Mouse (Mus musculus): ENCODE data around the gene Gcg. TPM values are rescaled to one million over a fixed set of nuclear protein-coding genes. Genes with fewer than 3 reads are reported as not detected.
A peak's percentile ranks its signal among the peaks of the same experiment; 100 is the strongest.

Gene Gcg
- 1.4 and 1.9 TPM in 2 replicates for polyA plus RNA-seq (2015; fragmentation: Nextera tagmentation; extraction: Ambion mirVana)

- Histone ChIP-seq H3K4me2 (no peak within 1 kb of the TSS), H3K9ac (no peak within 1 kb of the TSS), H3K4me1 (0 out of 2 replicates have a peak, but pooled peaks cover 3% of the 10 kb centered on the region), H3K36me3 (ENCODE audit: poor library complexity, severe bottlenecking) (no peaks in the 10 kb centered on the region), H3K27me3 (no peaks in the 10 kb centered on the region), H3K4me3 (no peak within 1 kb of the TSS), H3K9me3 (replicated peaks) (no peaks in the 10 kb centered on the region), H3K27ac (no peak within 1 kb of the TSS)
- no peak for ATAC-seq
- 91% methylated on average over 9 of the region's 9 CpGs for WGBS
These were observed at the start of gene Gcg for GRCm38 (mm10) chr2:62483550-62483949. Gene Gcg (minus strand): TSS chr2:62483650.

GRCm38 (mm10) chr2:62531065-62531464, 47.6 kb upstream of the Gcg start:
- WGBS: 81% methylated on average over 1 of the region's 1 CpGs
- Histone ChIP-seq H3K27ac (no peak overlapping the region), H3K9ac (no peak overlapping the region), H3K4me2 (no peak overlapping the region), H3K4me1 (no peaks in the 10 kb centered on the region), H3K9me3 (replicated peaks) (no peaks in the 10 kb centered on the region), H3K27me3 (no peaks in the 10 kb centered on the region), H3K36me3 (ENCODE audit: poor library complexity, severe bottlenecking) (no peaks in the 10 kb centered on the region), H3K4me3 (no peak overlapping the region)
- ATAC-seq: no peak

GRCm38 (mm10) chr2:62526399-62526798, 42.9 kb upstream of the Gcg start:
- Histone ChIP-seq H3K27me3 (no peaks in the 10 kb centered on the region), H3K4me2 (no peak overlapping the region), H3K9me3 (replicated peaks) (no peaks in the 10 kb centered on the region), H3K27ac (no peak overlapping the region), H3K9ac (no peak overlapping the region), H3K36me3 (ENCODE audit: poor library complexity, severe bottlenecking) (no peaks in the 10 kb centered on the region), H3K4me1 (no peaks in the 10 kb centered on the region), H3K4me3 (no peak overlapping the region)
- ATAC-seq: no peak
- WGBS: 91% methylated on average over 9 of the region's 9 CpGs

- no peaks in the 10 kb centered on the region for H3K9me3 ChIP-seq (replicated peaks)
- WGBS: 76% methylated on average over 2 of the region's 2 CpGs
These were observed 34.3 kb upstream of the Gcg start for GRCm38 (mm10) chr2:62517790-62518189.

GRCm38 (mm10) chr2:62514477-62514876, 31.0 kb upstream of the Gcg start:
- Histone ChIP-seq H3K27me3 (no peaks in the 10 kb centered on the region), H3K4me3 (no peak overlapping the region), H3K36me3 (ENCODE audit: poor library complexity, severe bottlenecking) (no peaks in the 10 kb centered on the region), H3K27ac (no peak overlapping the region), H3K9me3 (replicated peaks) (no peaks in the 10 kb centered on the region), H3K4me2 (no peak overlapping the region), H3K4me1 (no peaks in the 10 kb centered on the region), H3K9ac (no peak overlapping the region)
- ATAC-seq: no peak
- 85% methylated on average over 6 of the region's 6 CpGs for WGBS

More at GRCm38 (mm10) chr2:62517790-62518189, 34.3 kb upstream of the Gcg start:
- no peaks in the 10 kb centered on the region for H3K4me1 ChIP-seq
- H3K4me2 ChIP-seq: no peak overlapping the region
- H3K36me3 ChIP-seq (ENCODE audit: poor library complexity, severe bottlenecking): no peaks in the 10 kb centered on the region
- no peak overlapping the region for H3K4me3 ChIP-seq
- no peak overlapping the region for H3K27ac ChIP-seq
- no peak overlapping the region for H3K9ac ChIP-seq
- no peaks in the 10 kb centered on the region for H3K27me3 ChIP-seq
- ATAC-seq: no peak

GRCm38 (mm10) chr2:62513477-62513876, 30.0 kb upstream of the Gcg start:
- no peak overlapping the region for H3K4me2 ChIP-seq
- H3K27me3 ChIP-seq: no peaks in the 10 kb centered on the region
- no peaks in the 10 kb centered on the region for H3K4me1 ChIP-seq
- no peaks in the 10 kb centered on the region for H3K9me3 ChIP-seq (replicated peaks)
- no peaks in the 10 kb centered on the region for H3K36me3 ChIP-seq (ENCODE audit: poor library complexity, severe bottlenecking)
- H3K9ac ChIP-seq: no peak overlapping the region
- WGBS: 78% methylated on average over 15 of the region's 15 CpGs
- H3K4me3 ChIP-seq: no peak overlapping the region
- 0 out of 2 replicates have a peak overlapping the region, but pooled peaks have one; percentile 25 for H3K27ac ChIP-seq
- ATAC-seq: peak; percentile 80

- H3K36me3 ChIP-seq (ENCODE audit: poor library complexity, severe bottlenecking): no peaks in the 10 kb centered on the region
- no peak overlapping the region for H3K9ac ChIP-seq
- H3K4me2 ChIP-seq: no peak overlapping the region
- 46% methylated on average over 5 of the region's 5 CpGs for WGBS
- H3K27ac ChIP-seq: peak overlapping the region; percentile 10; the same call in 1 of the 2 replicates
- H3K4me1 ChIP-seq: peaks cover 10% of the 10 kb centered on the region; the same call in 1 of the 2 replicates
- no peaks in the 10 kb centered on the region for H3K27me3 ChIP-seq
- no peaks in the 10 kb centered on the region for H3K9me3 ChIP-seq (replicated peaks)
- no peak overlapping the region for H3K4me3 ChIP-seq
- peak; percentile 62 for ATAC-seq
These were observed 23.7 kb upstream of the Gcg start for GRCm38 (mm10) chr2:62507130-62507529.

- Histone ChIP-seq H3K36me3 (ENCODE audit: poor library complexity, severe bottlenecking) (no peaks in the 10 kb centered on the region), H3K27ac (no peak overlapping the region), H3K4me2 (no peak overlapping the region), H3K27me3 (no peaks in the 10 kb centered on the region), H3K4me3 (no peak overlapping the region), H3K9ac (no peak overlapping the region), H3K4me1 (peaks cover 10% of the 10 kb centered on the region; the same call in 1 of the 2 replicates), H3K9me3 (replicated peaks) (no peaks in the 10 kb centered on the region)
- ATAC-seq: no peak
- WGBS: 12% methylated on average over 2 of the region's 2 CpGs
These were observed 23.0 kb upstream of the Gcg start for GRCm38 (mm10) chr2:62506441-62506840.

GRCm38 (mm10) chr2:62504269-62504796, 20.9 kb upstream of the Gcg start:
- ATAC-seq: no peak
- Histone ChIP-seq H3K4me2 (no peak overlapping the region), H3K4me3 (no peak overlapping the region), H3K4me1 (peaks cover 10% of the 10 kb centered on the region; the same call in 1 of the 2 replicates), H3K36me3 (ENCODE audit: poor library complexity, severe bottlenecking) (no peaks in the 10 kb centered on the region), H3K27ac (no peak overlapping the region), H3K27me3 (no peaks in the 10 kb centered on the region), H3K9ac (no peak overlapping the region), H3K9me3 (replicated peaks) (no peaks in the 10 kb centered on the region)
- WGBS: 83% methylated on average over 4 of the region's 4 CpGs

GRCm38 (mm10) chr2:62503326-62503725, 19.9 kb upstream of the Gcg start:
- Histone ChIP-seq H3K4me3 (no peak overlapping the region), H3K36me3 (ENCODE audit: poor library complexity, severe bottlenecking) (no peaks in the 10 kb centered on the region), H3K4me1 (peaks cover 18% of the 10 kb centered on the region), H3K9ac (no peak overlapping the region), H3K4me2 (no peak overlapping the region), H3K27ac (no peak overlapping the region), H3K27me3 (no peaks in the 10 kb centered on the region), H3K9me3 (replicated peaks) (no peaks in the 10 kb centered on the region)
- no peak for ATAC-seq
- 73% methylated on average over 5 of the region's 5 CpGs for WGBS

- 67% methylated on average over 4 of the region's 4 CpGs for WGBS
- no peaks in the 10 kb centered on the region for H3K27me3 ChIP-seq
- no peak overlapping the region for H3K4me3 ChIP-seq
- no peaks in the 10 kb centered on the region for H3K36me3 ChIP-seq (ENCODE audit: poor library complexity, severe bottlenecking)
- no peak overlapping the region for H3K4me2 ChIP-seq
- no peaks in the 10 kb centered on the region for H3K9me3 ChIP-seq (replicated peaks)
- H3K4me1 ChIP-seq: peaks cover 24% of the 10 kb centered on the region
- no peak overlapping the region for H3K9ac ChIP-seq
- peak; percentile 22; the same call in 1 of the 2 replicates for ATAC-seq
- H3K27ac ChIP-seq: no peak overlapping the region
These were observed 19.1 kb upstream of the Gcg start for GRCm38 (mm10) chr2:62502516-62502915.

GRCm38 (mm10) chr2:62498821-62499220, 15.4 kb upstream of the Gcg start:
- peaks cover 17% of the 10 kb centered on the region for H3K4me1 ChIP-seq
- H3K9me3 ChIP-seq (replicated peaks): no peaks in the 10 kb centered on the region
- H3K4me2 ChIP-seq: no peak overlapping the region
- 63% methylated on average over 5 of the region's 5 CpGs for WGBS
- ATAC-seq: peak; percentile 20
- no peak overlapping the region for H3K9ac ChIP-seq
- H3K4me3 ChIP-seq: no peak overlapping the region
- H3K27me3 ChIP-seq: no peaks in the 10 kb centered on the region
- H3K27ac ChIP-seq: no peak overlapping the region
- H3K36me3 ChIP-seq (ENCODE audit: poor library complexity, severe bottlenecking): no peaks in the 10 kb centered on the region

- H3K9me3 ChIP-seq (replicated peaks): no peaks in the 10 kb centered on the region
- no peak overlapping the region for H3K4me3 ChIP-seq
- no peak overlapping the region for H3K4me2 ChIP-seq
- peaks cover 17% of the 10 kb centered on the region for H3K4me1 ChIP-seq
- WGBS: 37% methylated on average over 4 of the region's 4 CpGs
- H3K27me3 ChIP-seq: no peaks in the 10 kb centered on the region
- H3K27ac ChIP-seq: peak overlapping the region; percentile 35; the same call in 1 of the 2 replicates
- H3K36me3 ChIP-seq (ENCODE audit: poor library complexity, severe bottlenecking): no peaks in the 10 kb centered on the region
- ATAC-seq: peak; percentile 46; the same call in 1 of the 2 replicates
- H3K9ac ChIP-seq: no peak overlapping the region
These were observed 14.6 kb upstream of the Gcg start for GRCm38 (mm10) chr2:62498086-62498485.
